Mouse (Mus musculus) adrenal gland, adult 18-20 months (tissue): ENCODE measurements around the gene Arhgap4. TPM values are rescaled to one million over a fixed set of nuclear protein-coding genes. Genes with fewer than 3 reads are reported as not detected.

Experiments
- DNase-seq, 2 experiments: peaks; one replicate each; pipeline ENCODE4 v3.0.0; 2021 to 2022; ENCODE audit warnings: low spot score in 2 of 2
- total RNA-seq, 2 experiments: library from RNA; stranded (reverse); gene quantifications; 1 replicate in 1 of 2; 2 replicates in 1 of 2; pipeline ENCODE4 v1.2.3; 2021

Gene Arhgap4
- total RNA-seq, 2 experiments from 2014 or later = 3.1 to 4.2 TPM

GRCm38 (mm10) chrX:73854326-73855086 lies 67.2 kb downstream of the Arhgap4 start:
- no peak for DNase-seq

Other genes with a start within 250 kb of the Arhgap4 start
- 10 to 100 TPM; 74.5 to 97.7 TPM for gene Slc6a8, start 248.7 kb downstream of the Arhgap4 start, total RNA-seq
- gene Bcap31, start 205.7 kb downstream of the Arhgap4 start, total RNA-seq = 100 to 1,000 TPM; 289 to 309 TPM
- gene Abcd1, start 205.3 kb downstream of the Arhgap4 start, total RNA-seq = 10 to 100 TPM; 24.0 to 24.3 TPM
- under 1 TPM; 0.30 to 0.61 TPM for gene Plxnb3, start 164.8 kb downstream of the Arhgap4 start, total RNA-seq
- gene Srpk3, start 147.5 kb downstream of the Arhgap4 start, total RNA-seq = under 1 TPM in 1 of 2 experiments, not detected in 1; 0.74 TPM
- gene Idh3g, start 135.0 kb downstream of the Arhgap4 start, total RNA-seq = 100 to 1,000 TPM; 495 to 693 TPM
- gene Ssr4, start 134.8 kb downstream of the Arhgap4 start, total RNA-seq = 100 to 1,000 TPM; 138 to 158 TPM
- gene Pdzd4, start 96.9 kb downstream of the Arhgap4 start, total RNA-seq = 1 to 10 TPM; 4.0 to 5.3 TPM
- gene Avpr2, start 29.8 kb downstream of the Arhgap4 start, total RNA-seq = not detected
- gene L1cam, start 25.8 kb downstream of the Arhgap4 start, total RNA-seq = 10 to 100 TPM in 1 of 2 experiments, 1 to 10 TPM in 1; 7.0 to 13.8 TPM
- gene Naa10, start 74 bp upstream of the Arhgap4 start, total RNA-seq = 10 to 100 TPM; 80.3 to 83.2 TPM
- gene Renbp, start 9.0 kb upstream of the Arhgap4 start, total RNA-seq = 10 to 100 TPM; 22.0 to 29.6 TPM
- gene Hcfc1, start 44.5 kb upstream of the Arhgap4 start, total RNA-seq = 10 to 100 TPM; 47.7 to 49.5 TPM
- 100 to 1,000 TPM; 116 to 120 TPM for gene Irak1, start 102.0 kb upstream of the Arhgap4 start, total RNA-seq
- gene Opn1mw, start 205.6 kb upstream of the Arhgap4 start, total RNA-seq = not detected
- gene Mecp2, start 213.5 kb upstream of the Arhgap4 start, total RNA-seq = 10 to 100 TPM; 31.5 to 34.5 TPM
- not detected for gene Tex28, start 246.0 kb upstream of the Arhgap4 start, total RNA-seq